Mouse (Mus musculus) cerebellum, adult 2 months (tissue): ENCODE data around the gene Ddx54.

Experiments
- CTCF ChIP-seq: fragments of 200-500 bp; IDR thresholded peaks from 2 replicates; pipeline ENCODE4 v1.5.1; 2011; ENCODE audit warnings: low read depth, mild to moderate bottlenecking, control low read depth, low read length, moderate library complexity, borderline replicate concordance; ENCODE audit not compliant: insufficient read depth
- POLR2A ChIP-seq: fragments of 200-500 bp; IDR thresholded peaks from 2 replicates; pipeline ENCODE4 v1.6.1; 2011; ENCODE audit warnings: low read length, control low read depth, borderline replicate concordance; ENCODE audit not compliant: insufficient read depth

GRCm38 (mm10) chr5:120604839-120605238 is 7.7 kb upstream of the Ddx54 start:
- peak; percentile 79 for TF ChIP-seq CTCF
- no peak for TF ChIP-seq POLR2A
